Mouse (Mus musculus) embryonic fibroblast, embryonic 13.5 days (primary cell): ENCODE results near the gene Gimap1. TPM values are rescaled to one million over a fixed set of nuclear protein-coding genes. Genes with fewer than 3 reads are reported as not detected.

ENCODE experiments used
- H3K27ac ChIP-seq: 2 replicates; pipeline ENCODE4 v1.5.1; 2012; ENCODE audit warnings: low read length, control low read depth, inconsistent platforms; ENCODE audit not compliant: insufficient read depth
- H3K4me1 ChIP-seq: 2 replicates; pipeline ENCODE4 v1.6.1; 2011; ENCODE audit warnings: low read length; ENCODE audit not compliant: control insufficient read depth, insufficient read depth
- H3K4me3 ChIP-seq: 2 replicates; pipeline ENCODE4 v1.5.1; 2011; ENCODE audit warnings: mild to moderate bottlenecking, control low read depth, low read length; ENCODE audit not compliant: insufficient read depth
- CTCF ChIP-seq: IDR thresholded peaks from 2 replicates; pipeline ENCODE4 v1.5.1; 2011; ENCODE audit warnings: mild to moderate bottlenecking, control low read depth, low read length, moderate library complexity, borderline replicate concordance; ENCODE audit not compliant: insufficient read depth
- POLR2A ChIP-seq: IDR thresholded peaks from 2 replicates; pipeline ENCODE4 v1.6.1; 2011; ENCODE audit warnings: low read depth, mild to moderate bottlenecking, control low read depth, low read length, moderate library complexity
- polyA plus RNA-seq: library from polyadenylated mRNA; stranded (reverse); fragments of >200 nt; gene quantifications from 2 replicates; pipeline ENCODE4 v1.2.4, GENCODE M21; 2011; ENCODE audit warnings: low read depth; ENCODE audit not compliant: missing spikeins, insufficient read length

The Gimap1 gene
- polyA plus RNA-seq, 1 experiment, result not detected

DNA sequence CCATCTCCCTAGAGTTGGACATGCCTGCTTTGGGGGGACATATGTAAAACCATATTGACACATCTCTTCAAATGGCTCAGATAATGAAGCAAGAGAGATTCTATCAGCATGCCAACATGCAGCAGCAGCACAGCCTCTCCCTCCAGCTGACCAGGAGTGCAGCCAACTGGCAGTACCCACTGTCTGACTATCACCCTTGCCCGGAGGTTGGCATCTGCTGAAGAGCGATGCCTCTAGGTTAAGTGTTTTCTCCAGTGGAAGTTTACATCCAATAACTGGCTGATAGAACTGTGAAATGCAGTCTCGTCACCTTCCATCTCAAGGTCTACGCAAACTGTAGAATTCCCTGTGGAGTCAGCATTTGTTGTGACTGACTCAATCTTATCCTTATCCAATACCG, 1.2 kb upstream of the Gimap1 start:
- Histone ChIP-seq H3K4me3 (no peak overlapping the region), H3K27ac (no peak overlapping the region), H3K4me1 (no peaks in the 10 kb centered on the region)
- no peak for TF ChIP-seq CTCF
- TF ChIP-seq POLR2A, result no peak

DNA sequence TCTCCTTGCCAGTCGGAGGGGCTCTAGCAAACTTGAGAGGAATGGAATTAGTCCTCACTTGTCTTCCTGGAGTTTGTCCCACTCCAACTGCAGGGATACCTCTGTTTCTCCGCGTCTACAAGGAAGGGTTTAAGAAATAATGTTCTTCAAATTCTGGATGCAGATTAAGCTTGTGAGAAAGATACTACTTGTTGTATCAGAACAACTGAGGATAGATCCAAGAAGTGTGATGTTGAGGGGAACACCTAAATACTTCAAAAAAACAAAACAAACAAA, 864 bp downstream of the Gimap1 start:
- TF ChIP-seq CTCF, result no peak
- no peak for TF ChIP-seq POLR2A
- Histone ChIP-seq H3K4me1 (no peaks in the 10 kb centered on the region), H3K4me3 (no peak overlapping the region), H3K27ac (no peak overlapping the region)

DNA sequence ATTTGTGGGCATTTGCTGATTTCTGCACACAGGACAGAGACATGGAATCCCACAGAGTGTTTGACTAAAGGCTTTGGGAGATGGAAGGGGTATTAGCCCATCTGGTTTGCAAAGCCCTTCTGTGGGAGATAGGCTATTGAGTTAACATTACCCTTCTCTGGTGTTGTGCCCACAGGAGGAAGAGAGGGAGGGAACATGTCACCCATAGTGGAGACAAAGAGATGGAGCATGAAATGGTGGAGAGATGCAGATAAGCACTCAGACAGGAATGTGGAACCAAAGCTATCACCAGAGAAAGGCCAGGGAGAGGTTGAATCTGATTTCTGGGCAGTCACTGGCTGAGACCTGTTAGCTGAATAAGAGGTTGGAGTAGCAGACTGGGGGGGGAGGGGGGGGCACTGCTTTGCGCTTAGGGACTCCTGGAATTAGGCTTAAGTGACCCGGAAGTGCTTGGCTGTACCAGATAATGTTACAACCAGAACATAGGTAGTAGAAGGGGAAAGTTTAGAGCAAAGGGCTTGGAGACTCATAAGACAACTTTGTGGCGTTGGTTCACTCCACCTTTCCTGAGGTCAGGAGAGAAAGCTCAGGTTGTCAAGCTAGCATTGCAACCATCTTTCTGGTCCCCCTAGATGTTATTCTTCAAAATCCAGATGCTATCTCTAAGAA, 1.8 kb downstream of the Gimap1 start:
- Histone ChIP-seq H3K27ac (no peak overlapping the region), H3K4me3 (no peak overlapping the region), H3K4me1 (no peaks in the 10 kb centered on the region)
- TF ChIP-seq CTCF (no peak), POLR2A (no peak)

DNA sequence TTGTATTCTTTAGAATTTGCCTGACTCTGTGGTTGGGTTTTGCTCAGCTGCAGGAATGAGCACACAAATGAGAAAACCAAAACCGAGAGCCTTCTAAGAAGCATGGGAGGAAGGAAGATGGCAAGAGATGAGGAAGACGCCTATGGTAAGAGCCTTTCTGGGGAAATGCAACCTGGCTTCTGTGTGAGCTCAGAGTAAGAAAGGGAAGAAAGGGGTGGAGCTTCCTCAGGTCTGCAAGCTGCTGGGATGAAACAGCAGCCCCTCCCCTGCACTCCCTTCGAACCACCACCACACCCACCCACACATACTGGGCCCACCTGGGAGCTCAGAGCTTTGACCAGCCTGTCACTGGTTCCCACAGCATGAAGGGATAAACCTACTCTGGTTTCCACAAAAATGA, 2.4 kb downstream of the Gimap1 start:
- no peak overlapping the region for H3K4me3 ChIP-seq
- H3K4me1 ChIP-seq, result no peaks in the 10 kb centered on the region
- no peak for TF ChIP-seq POLR2A
- TF ChIP-seq CTCF, result no peak
- no peak overlapping the region for H3K27ac ChIP-seq

DNA sequence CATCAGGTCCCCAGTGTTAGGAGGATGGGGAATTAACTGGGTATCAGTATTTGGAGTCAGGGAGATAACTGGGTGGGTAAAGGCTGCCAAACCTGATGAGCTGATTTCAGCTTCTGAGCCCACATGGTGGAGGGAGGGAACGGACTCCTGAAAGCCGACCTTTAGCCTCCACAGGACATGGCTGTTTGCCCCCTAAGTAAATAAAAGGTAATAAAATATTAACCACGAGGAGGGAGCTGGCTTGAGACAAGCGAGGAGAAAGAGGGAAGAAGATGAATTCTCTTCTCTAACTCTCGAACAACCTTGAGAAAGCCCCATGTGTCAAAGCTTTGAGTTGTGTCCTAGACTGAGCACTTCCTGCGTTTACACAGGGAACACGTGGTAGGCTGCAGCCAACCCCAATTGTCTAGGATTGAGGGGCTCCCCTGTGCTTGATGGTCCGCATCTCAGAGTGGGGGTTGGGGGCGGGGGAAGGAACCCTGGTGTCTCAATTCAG, 2.9 kb downstream of the Gimap1 start:
- no peak overlapping the region for H3K27ac ChIP-seq
- no peak overlapping the region for H3K4me3 ChIP-seq
- TF ChIP-seq POLR2A (no peak), CTCF (no peak)
- no peaks in the 10 kb centered on the region for H3K4me1 ChIP-seq

DNA sequence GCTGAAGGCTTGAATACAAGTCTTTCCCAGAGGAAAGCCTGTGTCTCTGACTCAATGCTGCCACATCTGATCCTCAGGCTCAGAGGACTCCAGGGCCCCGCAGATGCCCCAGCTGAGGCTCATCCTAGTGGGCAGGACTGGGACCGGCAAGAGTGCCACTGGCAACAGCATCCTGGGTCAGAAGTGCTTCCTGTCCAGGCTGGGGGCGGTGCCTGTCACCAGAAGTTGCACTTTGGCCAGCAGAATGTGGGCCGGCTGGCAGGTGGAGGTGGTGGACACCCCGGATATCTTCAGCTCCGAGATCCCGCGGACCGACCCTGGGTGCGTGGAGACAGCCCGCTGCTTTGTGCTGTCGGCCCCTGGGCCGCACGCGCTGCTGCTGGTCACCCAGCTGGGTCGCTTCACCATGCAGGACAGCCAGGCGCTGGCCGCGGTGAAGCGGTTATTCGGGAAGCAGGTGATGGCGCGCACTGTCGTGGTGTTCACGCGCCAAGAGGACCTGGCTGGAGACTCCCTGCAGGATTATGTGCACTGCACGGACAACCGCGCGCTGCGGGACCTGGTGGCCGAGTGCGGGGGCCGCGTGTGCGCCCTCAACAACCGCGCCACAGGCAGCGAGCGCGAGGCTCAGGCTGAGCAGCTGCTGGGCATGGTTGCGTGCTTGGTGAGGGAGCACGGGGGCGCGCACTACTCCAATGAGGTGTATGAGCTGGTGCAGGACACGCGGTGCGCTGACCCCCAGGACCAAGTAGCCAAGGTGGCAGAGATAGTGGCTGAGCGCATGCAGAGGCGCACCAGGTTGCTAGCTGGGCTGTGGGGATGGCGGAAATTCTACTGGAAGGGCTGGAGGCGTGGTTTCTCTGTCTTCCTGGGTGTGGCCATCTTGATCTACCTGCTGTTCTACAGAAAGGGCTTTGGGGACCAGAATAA, 3.8 kb downstream of the Gimap1 start:
- H3K4me3 ChIP-seq, result no peak overlapping the region
- no peak for TF ChIP-seq POLR2A
- TF ChIP-seq CTCF, result no peak
- H3K4me1 ChIP-seq, result no peaks in the 10 kb centered on the region
- H3K27ac ChIP-seq, result no peak overlapping the region

DNA sequence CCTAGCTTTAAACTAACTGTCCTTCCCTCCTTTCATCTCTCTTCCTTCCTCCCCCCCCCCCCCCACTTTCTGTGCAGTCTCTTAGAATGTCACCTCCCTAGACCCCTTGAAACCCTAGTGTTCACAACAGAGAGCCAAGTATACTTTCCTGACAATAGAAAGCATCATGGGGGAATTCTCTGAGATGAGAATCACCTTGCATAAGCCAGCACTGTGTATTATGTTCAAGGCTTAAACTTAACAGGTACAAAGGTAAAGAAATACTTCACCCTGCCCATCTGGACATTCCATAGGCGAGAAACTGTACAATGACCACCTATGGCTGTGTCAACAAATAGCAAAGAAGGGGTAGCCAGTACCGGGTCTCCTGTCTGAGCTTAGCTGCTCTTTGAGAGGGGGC, 6.6 kb downstream of the Gimap1 start:
- Histone ChIP-seq H3K4me1 (no peaks in the 10 kb centered on the region), H3K4me3 (no peak overlapping the region), H3K27ac (no peak overlapping the region)
- TF ChIP-seq CTCF (no peak), POLR2A (no peak)

DNA sequence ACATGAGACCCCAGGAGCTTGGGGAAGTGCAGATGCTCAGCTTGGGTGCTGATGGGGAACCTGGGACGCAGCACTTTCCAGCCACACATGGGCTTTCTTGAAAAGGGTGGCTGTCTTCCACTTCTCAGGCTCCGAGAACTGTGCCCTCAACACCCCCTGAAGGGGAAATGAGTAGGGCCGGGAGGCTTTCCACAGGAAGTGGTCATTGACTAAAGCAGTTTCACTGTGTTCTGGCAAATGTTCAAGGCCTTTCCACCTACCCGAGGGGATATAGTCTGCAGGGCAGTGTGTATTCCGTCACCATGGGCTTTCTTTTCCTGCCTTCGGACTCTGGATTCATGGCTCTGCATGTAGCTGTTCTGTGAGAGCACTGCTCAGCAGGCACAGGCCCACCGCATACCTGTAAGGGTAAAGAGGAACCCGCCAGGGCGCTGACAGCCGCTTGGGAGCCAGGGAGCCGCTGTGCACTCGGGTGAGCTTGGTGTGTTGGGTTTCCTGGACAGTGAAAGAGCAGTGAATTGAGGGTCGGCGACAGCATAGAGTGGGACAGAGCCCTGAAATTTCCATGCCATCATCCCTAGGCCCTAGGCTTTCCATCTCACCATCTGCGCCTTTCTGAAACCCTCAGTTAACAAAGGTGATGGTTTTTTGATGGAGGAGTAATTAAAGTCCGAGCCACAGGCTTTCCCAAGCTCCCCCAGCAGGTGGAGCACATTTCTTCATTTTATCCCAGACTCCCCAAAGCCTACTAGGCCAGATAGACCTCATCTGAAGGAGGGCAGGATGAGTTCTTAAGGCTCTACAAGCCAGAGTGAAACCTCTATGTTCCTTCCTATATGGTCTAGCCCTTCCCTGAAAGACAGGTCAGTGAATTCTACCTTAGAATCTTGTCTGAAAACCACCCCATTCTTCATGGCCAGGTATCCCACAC, 7.4 kb downstream of the Gimap1 start, which contains the start of gene Gimap5:
Gene Gimap5 (plus strand): TSS at position 239 of the 931 bp plus-strand sequence.
- no peaks in the 10 kb centered on the region for H3K4me1 ChIP-seq
- no peak for TF ChIP-seq POLR2A
- TF ChIP-seq CTCF, result no peak
- H3K27ac ChIP-seq, result no peak within 1 kb of the TSS
- H3K4me3 ChIP-seq, result no peak within 1 kb of the TSS

DNA sequence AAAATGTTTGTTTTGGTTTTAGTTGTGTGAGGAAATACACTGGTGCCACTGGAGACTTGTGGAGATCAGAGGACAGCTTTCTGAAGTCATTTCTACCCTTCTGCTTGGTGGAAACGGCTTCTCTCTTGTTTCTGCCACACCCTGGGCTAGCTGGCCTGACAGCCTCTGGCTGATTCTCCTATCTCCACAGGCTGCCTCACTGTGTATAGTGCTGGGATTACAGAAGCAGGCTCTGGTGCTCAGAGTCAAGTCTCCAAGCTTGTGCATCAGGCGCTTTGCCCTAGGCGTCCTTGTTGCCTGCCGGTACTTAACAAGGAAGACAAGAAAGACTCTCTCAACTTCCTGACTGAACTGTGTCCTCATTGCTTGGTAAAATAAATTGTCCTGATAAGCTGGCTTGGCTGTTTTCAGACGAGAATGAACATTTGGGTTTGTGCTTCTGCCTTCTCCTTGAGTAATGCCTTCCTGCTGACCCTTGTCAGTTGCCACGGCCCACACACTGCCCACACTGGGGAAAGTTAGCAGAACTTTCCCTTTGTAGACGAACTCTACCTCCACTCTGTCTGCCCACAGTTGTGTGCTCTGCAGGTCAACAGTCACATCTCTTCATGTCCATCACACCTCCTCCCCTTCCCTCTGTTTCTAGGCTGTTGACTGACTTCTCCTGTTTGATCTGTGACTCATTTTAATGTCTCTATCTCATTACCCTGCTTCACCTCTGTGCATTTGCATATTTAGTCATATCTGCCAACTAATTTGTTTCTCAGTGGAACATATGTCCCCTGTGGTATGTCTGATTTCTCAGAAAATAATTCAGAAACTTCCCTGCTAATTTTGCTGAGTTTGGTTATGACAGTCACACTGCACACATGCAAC, 8.5 kb downstream of the Gimap1 start:
- H3K27ac ChIP-seq, result no peak overlapping the region

More for the DNA sequence above, 8.5 kb downstream of the Gimap1 start:
- H3K4me3 ChIP-seq, result no peak overlapping the region
- no peaks in the 10 kb centered on the region for H3K4me1 ChIP-seq
- no peak for TF ChIP-seq CTCF
- no peak for TF ChIP-seq POLR2A
